Mouse (Mus musculus): ENCODE results near the gene Calml4. TPM values are rescaled to one million over a fixed set of nuclear protein-coding genes. Genes with fewer than 3 reads are reported as not detected.

The Calml4 gene
- polyA plus RNA-seq (2015; fragmentation: Nextera tagmentation; extraction: Ambion mirVana): 20.5 and 26.8 TPM in 2 replicates

DNA sequence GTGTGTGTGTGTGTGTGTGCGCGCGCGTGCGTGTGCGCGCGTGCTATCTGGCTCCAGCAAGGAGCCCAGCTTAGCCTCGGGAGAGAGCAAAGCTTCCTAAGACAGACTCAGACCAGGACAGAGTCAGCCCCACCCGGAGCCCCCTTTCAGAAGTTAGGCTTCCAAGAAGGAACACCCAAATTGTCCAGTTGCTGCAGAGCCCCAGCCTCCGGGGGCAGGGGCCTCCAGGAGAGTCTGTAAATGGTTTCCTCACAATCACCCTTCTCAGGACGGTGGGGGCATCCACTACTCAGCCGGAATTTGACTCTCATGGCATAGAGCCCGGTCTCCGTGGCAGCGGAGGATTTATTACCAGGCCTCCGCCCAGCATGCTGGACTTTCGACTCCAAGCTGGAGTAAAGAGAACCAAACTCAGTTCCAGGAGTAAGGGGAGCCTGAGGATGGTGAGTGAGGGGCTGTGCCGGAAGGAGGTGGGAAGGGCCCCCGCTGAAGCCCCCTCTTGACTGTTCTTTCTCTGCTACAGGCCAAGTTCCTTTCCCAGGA, at the start of gene Calml4:
Calml4 (plus strand) TSS at position 362 of the 543 bp plus-strand sequence.

DNA sequence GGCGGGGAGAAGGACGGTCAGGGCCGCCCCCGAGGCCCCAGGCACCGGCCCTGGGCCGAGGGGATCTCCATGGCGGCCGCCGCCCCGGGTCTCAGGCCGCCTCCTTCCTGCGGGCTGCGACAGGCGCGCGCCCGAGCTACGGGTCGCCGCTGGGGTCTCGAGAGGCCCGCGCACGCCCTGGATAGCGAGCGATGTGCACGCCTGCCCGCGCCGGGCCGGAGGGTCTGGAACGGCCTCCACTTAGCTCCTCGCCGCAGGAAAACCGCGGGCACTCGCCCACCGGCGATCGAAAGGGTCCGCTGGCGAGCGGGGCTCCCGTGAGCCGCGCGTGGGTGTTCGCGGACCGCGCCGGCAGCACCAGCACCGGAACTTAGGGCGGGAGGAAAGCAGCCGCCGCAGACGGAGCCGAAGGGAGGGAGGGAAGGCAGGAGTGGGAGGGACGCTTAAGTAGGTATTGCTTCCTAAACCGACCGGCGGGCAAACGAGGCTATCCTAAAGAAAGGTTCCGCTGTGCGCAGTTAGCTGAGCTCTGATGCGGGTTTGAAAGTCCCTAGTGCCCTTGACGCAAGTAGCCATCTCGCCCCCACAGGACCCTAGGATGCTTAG, 46.3 kb upstream of the Calml4 start, which contains the start of gene Fem1b:
Fem1b (minus strand) TSS at position 419 of the 606 bp plus-strand sequence.

DNA sequence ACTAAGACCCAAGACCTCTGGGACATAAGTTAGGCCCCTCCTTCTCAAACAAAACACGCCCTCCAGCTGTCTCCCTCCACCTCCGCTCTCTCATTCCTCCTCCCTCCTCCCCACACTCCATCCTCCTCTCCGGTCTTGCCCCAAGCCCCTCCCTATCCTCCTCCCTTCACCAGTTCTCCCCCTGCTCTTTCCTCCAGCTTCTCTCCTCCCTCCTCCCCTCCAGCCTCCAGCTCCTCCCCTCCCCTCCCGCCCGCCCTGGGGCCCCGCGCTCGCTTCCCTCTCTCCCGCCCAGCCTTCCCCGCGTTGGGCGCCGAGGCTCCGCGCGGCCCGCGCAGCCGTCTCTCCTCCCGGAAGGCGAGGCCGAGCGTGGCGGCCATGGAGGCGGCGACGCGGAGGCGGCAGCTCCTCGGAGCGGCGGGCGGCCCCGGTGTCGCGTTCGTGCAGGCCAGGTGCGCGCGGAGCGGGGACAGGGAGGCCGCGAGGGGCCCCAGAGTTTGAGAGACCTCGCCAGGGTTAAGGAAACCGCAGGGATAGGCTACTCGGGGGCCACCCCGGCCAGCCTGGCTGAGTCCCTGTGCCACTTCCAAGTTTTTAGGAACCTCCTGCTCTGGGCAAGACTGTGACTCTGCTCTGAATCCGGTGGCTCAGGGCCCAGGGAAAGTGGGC, 19.2 kb upstream of the Calml4 start, which contains the start of gene Cln6:
Cln6 (plus strand) TSS at position 280 of the 666 bp plus-strand sequence.

Other genes with a start within 250 kb of the Calml4 start
- gene Itga11, start 180.3 kb upstream of the Calml4 start, polyA plus RNA-seq (2015; fragmentation: Nextera tagmentation; extraction: Ambion mirVana): 0.40 and 0.74 TPM in 2 replicates
- gene Fem1b, start 46.1 kb upstream of the Calml4 start, polyA plus RNA-seq (2015; fragmentation: Nextera tagmentation; extraction: Ambion mirVana): 5.8 and 6.1 TPM in 2 replicates
- 13.3 and 17.6 TPM in 2 replicates for gene Cln6, start 19.3 kb upstream of the Calml4 start, polyA plus RNA-seq (2015; fragmentation: Nextera tagmentation; extraction: Ambion mirVana)
- gene Pias1, start 129.8 kb downstream of the Calml4 start, polyA plus RNA-seq (2015; fragmentation: Nextera tagmentation; extraction: Ambion mirVana): 21.9 and 24.1 TPM in 2 replicates

All from skeletal muscle tissue, postnatal 0 days (tissue).